Mouse (Mus musculus) adrenal gland, adult 18-20 months (tissue): Measurements from ENCODE around the gene Cdk5rap3. TPM values are rescaled to one million over a fixed set of nuclear protein-coding genes. Genes with fewer than 3 reads are reported as not detected.

Source experiments
- DNase-seq, 2 experiments: peaks; one replicate each; pipeline ENCODE4 v3.0.0; 2021 to 2022; ENCODE audit warnings: low spot score in 2 of 2
- total RNA-seq, 2 experiments: library from RNA; stranded (reverse); gene quantifications; 1 replicate in 1 of 2; 2 replicates in 1 of 2; pipeline ENCODE4 v1.2.3; 2021

The Cdk5rap3 gene
- total RNA-seq, 2 experiments from 2014 or later: 44.6 to 45.4 TPM

DNA sequence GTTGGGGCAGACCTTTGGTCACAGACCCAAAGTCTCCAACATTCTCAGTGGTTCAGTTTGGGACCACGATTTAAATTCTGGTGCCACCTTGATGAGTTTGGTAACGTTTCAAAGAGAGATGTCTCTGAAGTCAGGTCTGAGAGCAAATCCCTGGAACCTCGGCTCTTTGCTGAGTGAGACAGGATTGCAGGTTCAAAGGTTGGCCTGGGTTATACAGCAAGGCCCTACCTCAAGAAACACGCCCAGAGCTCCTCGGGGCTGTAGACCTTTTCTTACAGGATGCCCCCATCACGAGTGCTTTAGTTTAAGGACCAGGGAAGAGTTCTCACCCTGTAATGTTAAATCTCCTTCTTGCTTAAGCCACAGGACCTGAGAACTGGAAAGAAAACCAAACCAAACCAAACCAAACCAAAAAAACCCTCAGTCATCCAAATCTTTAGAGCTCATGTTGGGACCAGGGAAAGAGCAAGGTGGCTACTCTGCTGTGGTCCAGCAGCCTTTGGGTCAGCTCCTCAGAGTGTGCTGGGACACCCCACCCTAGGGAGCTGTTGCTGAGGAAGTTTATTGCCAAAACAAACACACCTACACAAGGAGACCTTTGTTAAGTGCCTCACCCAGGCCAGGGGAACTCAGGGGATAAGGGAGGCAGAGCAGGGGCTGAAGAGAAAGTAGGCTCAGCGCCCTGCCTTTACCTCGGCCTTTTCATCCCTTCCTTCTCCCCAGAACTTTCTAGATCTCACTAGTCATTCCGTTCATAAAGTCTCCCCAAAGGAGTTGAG lies 19.8 kb upstream of the Cdk5rap3 start:
- no peak for DNase-seq

DNA sequence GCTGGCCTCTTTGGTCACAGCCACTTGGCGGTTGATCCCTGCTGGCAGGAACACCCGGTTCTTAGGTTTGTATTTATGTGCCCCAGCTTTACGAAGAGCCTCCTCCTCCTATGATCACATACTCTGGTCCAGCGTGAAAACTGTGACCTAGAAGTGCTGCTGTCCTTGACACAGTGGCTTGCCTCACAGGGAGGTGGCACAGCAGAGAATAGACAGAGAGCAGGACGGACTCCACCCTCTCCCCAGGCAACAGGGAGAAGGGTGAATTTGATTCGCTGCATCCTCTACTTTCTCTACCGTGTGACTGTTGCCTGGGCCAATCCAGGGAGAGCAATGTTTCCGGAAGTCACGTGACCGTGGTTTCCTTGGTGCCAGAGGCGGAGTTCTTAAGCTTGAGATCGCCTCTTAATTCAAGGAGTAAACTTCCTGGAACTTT lies 18.6 kb upstream of the Cdk5rap3 start:
- DNase-seq: peak; percentile 50 to 61

DNA sequence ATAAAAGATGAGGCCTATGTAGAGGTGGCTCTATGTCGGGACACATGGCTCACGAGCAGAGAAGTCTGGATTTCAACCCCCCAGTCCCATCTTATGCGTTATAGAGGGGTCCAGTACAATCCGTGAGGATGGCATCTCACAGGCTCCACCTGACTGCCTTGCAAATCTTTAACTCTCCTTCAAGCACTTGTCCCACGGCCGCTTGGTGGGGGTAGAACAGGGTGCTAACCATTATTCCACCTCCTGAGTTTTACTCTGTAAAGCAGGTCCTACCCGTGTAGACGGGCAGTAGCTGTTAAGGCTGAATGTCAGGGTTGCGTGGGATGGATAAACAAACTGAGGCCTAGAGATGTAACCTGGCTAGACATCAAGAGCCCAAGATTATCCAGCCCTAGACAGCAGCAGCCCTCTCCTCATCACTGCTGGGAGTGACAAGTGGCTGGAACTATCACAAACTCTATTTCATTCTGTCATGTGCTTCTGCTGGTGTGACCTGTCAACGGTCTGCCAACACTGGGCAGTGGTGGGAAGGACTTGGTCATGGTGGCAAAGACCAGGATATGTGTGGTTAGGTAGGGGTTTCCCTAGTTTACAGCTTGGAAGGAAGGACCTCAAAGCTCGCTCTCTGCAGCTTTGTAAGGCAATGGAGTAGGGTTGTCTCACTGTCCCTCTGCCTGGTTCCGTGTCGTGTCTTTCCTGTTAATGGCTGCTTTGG lies 17.4 kb upstream of the Cdk5rap3 start:
- no peak for DNase-seq

DNA sequence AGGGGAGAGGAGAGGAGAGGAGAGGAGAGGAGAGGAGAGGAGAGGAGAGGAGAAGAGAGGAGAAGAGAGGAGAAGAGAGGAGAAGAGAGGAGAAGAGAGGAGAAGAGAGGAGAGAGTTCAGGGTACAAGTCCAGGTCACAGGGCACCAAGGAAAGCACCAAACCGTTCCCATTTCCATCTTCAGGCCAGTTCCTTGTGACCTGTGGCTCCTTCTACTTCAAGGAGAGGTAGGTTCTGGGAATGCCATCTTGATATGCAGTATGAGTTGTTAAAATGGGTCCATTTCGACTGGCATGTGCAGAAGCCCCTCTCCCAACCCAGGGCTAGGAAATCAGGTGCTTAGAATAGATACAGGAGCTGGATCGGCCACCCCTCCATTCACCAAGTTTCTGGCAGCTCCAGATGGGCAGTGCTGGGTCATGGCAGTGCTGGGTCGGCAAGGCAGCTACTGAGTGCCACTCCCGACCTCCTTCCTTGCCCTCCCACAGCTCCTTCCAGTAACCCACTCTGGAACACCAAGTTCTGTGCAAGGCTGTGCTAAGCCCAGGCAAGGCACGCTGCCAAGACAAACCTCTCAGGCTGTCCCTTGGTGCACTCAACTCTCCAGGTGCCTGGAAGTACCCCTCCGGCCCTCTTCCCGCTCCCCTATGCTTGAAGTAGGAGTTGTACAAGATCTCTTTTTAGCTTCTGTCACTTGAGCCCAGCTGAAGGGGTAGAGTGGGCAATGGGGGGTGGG lies 15.2 kb upstream of the Cdk5rap3 start:
- DNase-seq: no peak

DNA sequence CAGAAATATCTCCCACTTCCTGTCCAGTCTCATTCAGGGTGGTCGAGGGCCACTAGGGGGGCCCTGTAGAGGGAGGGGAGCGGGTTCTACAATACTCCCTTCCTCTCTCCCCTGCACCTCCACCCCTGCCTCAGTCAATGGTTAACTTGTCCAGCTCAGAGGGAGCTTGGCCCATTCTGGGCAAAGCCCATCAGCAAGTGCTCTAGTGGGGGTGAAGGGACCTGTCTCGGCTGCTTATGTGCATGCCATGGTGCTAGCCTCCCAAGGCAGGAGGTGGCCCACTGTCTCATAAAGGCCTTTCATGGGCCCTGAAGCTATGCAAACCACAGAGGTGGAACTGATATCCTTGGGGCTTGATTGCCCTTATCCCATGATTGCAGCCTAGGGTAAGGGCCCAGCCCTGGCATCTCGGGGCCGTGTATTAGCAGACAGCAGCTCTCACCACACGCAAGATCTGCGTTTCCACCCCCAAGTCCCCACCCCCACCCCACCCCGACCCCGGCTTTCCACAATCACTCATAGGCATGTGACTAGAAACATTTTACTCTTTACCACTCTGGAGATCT lies 13.6 kb upstream of the Cdk5rap3 start:
- no peak for DNase-seq

DNA sequence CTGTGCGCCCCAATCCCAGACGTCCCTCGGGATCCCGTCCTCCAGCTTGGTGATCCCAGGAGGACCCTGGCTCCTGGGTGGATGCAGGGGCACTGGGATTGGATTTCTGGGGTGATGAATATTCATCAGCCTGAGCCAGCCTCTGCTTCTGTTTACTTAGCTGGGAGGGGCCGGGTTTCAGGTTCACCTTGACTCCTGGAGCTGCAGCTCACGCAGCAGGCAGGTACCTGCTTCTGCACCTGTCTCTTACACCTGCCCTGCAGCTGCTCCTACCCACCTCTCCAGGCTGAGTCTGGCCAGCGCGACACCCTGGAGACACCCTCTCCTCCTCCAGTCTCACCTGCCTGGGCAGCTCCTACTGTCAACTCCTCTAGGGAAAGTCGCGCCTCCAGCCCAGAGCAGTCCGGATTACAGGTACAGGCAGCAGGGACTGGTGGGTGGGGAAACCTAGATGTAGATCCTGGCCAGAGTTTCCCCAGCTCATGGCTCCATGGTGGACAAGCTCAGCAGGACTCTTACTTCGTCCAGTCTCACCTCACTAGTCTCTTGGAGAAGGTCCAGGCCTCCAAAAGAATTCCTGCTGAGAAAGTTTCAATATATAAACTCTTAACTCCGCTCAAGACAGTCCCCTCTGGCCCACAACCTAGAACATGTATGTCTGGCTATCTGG lies 12.9 kb upstream of the Cdk5rap3 start:
- DNase-seq: no peak

DNA sequence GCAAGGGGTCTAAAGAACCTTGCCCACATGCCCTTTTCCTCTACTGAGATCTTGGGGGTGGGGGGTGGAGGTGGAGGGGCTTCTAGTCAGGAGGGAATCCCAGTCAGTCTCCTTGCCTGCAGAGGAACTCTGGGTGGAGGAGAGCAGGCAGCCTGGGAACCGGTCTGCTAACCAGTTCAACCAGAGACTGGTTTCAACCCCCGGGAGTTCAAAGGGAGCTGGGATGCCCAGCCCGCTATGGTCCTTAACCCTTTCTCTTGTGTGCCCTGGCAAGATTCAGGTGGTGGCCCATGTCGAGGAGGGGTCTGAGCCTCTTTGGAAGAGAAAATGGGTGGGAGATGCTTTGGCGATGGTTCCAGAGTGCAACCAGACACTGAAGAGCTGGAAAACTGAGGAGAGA lies 12.4 kb upstream of the Cdk5rap3 start:
- DNase-seq: no peak

DNA sequence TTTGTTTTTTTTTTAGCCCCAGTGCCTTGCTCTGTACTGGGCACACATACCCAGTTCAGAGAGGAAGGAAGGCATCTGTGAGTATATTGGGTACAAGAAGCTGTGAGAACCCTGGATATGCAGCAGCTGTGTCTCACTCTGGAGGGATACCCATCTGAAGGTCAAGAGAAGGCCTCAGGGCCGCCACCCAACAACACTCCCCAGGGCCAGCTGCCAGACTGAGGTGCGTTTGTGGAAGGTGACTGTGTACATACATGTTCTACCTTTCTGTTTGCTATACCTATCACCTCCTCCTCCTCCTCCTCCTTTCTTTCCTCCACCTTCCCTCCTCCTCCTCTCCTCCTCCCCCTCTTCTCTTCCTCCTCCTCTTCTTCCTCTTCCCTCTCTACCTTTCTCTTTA lies 11.8 kb upstream of the Cdk5rap3 start, which contains the start of gene Prr15l:
Gene Prr15l, plus strand, starts transcription at position 17 of the 400 bp plus-strand sequence.
- no peak for DNase-seq

DNA sequence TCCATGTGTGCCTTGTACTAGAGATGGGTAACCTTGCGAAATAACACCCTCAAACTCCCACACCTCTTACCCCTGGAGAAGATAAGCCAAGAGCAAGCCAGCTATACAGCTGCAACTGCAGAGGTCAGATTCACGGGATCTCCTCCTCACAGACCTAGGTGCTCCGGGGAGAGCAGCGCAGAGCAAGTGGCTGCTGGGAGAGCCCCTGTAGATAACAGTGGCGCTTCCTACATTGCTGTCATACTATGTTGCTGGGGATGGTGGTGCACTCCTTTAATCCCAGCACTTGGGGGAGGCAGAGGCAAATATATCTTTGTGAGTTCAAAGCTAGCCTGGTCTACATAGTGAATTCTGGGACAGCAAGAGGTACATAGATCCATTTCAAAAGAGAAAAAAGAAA lies 10.3 kb upstream of the Cdk5rap3 start:
- DNase-seq: no peak

DNA sequence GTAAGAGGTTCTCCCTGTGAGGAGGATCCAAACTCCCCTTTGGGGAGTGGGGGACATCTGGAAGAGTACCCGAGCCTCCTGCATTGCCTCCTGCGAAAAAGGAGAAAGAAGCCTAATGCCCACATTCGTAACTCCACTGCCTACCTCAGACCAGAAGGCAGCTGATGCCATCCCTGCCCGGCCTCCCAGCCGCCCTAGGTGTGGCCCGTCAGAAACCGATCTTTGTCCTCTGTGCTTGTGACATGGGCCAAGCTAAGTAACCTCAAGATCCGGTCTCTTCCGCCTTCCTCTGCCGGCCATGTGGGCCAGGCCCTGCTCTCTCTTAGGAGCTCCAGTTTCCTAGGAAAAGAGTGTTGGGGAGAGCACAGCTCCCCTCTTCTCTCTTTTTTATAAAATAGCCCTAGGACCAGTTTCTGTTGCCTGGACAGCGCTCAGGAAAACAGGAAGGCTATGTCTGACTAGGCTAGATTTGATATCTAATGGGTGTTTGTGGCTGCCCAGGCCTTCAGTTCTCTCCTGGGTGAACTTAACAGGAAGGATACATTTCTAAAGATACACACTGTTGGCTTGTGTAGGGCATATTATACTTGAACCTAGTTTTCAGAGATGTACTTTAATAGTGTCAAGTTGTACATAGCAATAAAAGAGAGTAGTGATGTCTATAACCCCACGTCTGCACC lies 9.3 kb upstream of the Cdk5rap3 start:
- no peak for DNase-seq

DNA sequence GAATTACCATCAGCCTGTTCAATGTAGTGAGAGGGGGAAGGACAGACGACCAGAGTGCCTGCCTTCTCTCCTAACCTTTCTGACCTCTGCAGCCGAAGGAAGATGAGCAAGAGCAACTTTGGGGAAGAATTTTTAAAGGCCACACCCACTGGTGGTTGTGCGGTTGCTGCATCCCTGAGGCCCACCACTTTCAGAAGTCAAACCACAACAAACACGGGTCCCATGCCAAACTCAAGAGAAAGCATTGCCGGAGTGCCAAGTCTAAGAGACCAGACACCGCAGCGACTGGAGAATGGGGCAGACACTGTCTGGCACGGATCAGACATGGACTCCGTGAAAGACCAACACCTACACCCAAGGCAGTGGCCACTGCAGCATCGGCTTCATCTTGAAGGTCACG lies 8.6 kb upstream of the Cdk5rap3 start:
- no peak for DNase-seq

DNA sequence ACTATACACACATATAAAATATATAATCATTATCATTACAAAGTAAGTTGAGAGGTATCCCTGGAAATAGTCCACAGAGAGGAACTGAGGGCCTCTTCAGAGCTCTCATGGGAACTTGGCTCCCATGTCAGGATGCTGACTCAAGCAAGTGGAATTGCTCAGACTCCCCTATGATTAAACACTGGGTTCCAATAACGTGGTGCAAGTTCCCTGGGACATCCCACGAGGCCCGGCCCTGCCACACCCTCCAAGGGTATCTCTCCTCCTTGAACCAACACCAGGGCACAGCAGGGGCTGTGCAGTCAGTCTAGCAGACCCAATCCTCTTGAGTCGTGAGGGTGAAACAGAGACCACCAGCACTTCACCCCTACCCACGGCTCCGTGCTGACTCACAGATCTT lies 2.7 kb upstream of the Cdk5rap3 start:
- DNase-seq: no peak

DNA sequence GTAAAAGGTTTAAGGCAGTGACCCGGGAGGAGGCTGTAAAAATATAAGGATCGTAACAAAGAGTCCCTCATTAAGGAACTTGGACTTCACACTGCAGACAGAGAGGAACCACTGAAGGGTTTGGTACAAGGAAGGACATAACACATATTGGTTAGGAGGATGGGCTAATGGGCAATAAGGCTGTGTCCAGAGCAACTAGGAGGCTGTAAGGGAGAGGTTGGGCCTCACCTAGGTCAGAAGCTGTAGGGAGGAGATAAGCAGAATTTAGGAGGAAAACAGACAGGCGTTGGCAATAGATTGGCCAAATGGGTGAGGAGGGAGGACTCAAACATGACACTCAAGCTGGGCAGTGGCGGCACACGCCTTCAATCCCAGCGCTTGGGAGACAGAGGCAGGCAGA lies 1.1 kb upstream of the Cdk5rap3 start:
- DNase-seq: no peak

DNA sequence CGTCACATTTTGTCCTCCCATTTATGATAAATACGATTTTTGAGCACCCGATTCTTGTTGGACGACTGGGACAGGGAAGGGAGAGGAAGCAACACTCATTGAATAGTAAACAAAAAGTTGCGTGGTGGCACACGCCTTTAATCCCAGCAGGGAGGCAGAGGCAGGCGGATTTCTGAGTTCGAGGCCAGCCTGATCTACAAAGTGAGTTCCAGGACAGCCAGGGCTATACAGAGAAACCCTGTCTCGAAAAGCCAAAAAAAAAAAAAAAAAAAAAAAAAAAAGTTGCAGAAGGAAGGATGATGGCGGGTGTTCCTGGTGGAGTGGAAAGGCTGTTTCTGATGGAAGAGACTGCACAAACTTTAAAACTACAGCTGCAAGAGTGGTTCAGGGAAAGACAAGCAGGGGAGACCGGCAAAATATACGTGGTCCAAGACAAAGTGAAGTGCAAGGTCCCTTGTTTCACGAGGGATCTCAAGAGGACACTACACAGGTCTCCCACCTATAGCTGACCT lies 645 bp upstream of the Cdk5rap3 start:
- DNase-seq: no peak

DNA sequence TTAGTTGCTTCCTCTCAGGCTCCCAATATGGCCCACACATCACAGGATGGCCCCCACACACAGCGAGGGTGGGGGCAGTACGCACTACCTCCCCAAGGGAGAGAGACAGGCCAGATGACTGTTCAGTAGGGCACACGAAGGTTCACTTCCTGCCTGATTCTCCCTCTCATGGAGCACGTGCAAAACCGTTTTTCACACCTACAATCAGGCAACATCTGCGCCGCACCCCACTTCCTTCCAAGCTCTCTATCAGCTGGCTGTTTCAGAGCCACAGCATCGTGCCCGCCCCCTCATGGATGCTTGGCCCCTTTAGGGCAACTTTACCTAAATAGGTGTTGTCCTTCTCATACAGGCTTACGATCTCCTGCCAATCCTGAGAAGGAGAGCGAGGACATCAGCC lies 3.6 kb downstream of the Cdk5rap3 start:
- no peak for DNase-seq

DNA sequence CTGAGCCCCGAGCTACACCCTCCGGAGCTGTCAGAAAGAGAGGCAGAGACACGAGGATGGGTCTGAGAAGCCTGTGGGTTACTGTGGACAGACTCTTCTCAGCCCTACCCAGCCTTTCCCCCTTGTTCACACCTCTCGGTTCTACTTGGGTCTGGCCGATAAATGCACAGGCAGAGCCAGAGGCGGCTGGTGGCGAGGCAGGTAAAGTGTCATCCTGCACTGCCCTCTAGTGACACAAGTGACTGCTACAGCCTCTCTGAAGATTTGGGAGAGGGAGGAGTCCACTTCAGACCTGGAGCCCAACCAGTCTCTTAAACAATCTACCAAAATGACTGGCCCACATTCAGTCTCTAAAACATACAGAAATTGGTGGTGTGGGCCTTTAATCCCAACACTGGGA lies 6.3 kb downstream of the Cdk5rap3 start:
- peak; percentile 69 to 71 for DNase-seq

DNA sequence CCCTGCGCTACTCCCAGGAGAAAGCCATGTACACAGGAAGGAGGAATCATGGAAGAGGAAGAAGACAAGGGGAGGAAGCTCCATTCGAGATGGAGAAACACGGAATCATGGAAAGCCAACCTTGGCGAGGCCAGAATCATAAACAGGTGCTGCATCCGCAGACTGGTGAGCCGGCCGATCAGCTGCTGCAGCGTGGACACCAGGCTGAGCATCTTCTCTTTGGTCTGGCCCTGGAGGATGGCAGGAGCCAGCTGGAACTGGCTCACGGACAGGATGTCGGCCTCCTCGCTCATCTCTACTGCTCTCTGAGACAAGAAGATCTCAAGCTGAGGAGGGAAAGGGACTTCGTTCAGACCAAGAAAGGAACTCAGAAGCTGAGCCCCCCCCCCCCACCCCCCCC lies 7.7 kb downstream of the Cdk5rap3 start:
- no peak for DNase-seq

DNA sequence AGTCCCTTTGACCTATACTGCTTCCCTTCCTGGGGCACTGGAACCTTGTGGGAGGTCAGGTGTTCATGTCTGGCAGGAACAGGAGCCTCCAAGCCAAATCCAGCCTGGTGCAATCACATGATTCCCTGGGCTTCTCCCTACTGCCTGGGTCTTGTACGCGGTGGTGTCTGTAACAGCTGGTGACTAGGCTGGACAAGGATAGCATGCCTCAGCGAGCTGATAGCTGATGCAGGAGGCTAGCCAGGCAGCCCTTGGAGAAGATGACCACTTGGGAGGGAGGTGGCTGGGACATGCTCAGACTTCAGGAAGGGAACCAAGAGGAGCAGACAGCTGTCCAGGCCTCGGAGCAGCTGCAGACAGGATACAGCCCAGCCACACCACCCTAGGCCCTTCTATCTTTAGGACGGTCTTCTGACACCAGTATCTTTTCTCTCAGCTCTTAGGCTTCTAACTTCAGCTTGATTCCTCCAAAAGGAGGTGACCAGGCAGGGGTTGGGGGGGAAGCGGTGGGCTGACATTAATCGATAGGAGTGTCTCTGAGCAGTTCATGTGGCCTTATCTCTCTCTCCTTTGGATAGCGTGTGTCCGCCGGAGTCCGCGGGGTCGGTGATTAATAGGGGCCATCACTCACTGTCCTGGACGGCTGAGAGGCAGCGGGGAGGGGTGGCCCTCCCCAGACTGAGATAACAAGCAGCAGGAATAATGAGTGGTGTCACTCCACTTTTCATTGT lies 9.7 kb downstream of the Cdk5rap3 start:
- DNase-seq: no peak
